In the genomic region with DNA sequence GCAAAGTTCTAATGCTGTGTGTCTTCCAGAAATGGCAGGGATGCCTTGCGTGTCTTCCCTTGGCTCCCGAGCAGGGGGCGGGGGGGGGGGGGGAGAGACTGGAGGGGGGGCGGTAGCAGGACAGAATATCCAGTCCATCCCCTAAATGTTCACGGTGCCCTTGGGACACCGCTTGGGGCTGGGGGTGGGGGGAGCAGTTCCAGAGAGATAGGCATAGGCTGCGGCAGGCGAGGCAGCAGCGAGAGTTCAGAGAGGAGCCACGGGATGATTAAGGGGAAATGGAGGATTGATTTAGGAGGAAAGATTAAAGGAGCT, we compare ENCODE assay signal across 11 mouse cellular contexts. TPM values are rescaled to one million over a fixed set of nuclear protein-coding genes. Genes with fewer than 3 reads are reported as not detected.
DNase-seq lines count a peak whose midpoint lies in the region; ATAC-seq and TF ChIP-seq lines count a peak whose summit lies in the region.
"Had no signal": no experiment of that assay in that cellular context is flagged by ENCODE, and none has a peak within 500 bp of the region (broad histone marks: within the 10 kb centered on the region; RNA-seq: fewer than 3 reads in every experiment).

No protein-coding gene starts in this region.

- peaks cover 59% of the 10 kb centered on the region for H3K27me3 ChIP-seq in heart, embryonic 12.5 days (replicated peaks)
- H3K27me3 ChIP-seq in ES-Bruce4 (ENCODE audit: control insufficient read depth, insufficient read depth, low read length, poor library complexity, severe bottlenecking): no peaks in the 10 kb centered on the region
- peaks cover 6% of the 10 kb centered on the region for H3K27me3 ChIP-seq in hindbrain, embryonic 11.5 days (ENCODE audit: control insufficient read depth, insufficient read depth, low read length)
- peaks cover 94% of the 10 kb centered on the region for H3K27me3 ChIP-seq in midbrain, embryonic 10.5 days (ENCODE audit: low read depth, poor library complexity, severe bottlenecking)
- peaks cover 7% of the 10 kb centered on the region; the same call in 1 of the 2 replicates for H3K27me3 ChIP-seq in thymus, adult 2 months (ENCODE audit: control insufficient read depth, insufficient read depth, low read length)

- intact Hi-C loops in heart, postnatal 10 days (cut with DNase I): no loop called here

- H3K4me1 ChIP-seq in heart, embryonic 12.5 days (replicated peaks): peaks cover 31% of the 10 kb centered on the region
- H3K4me1 ChIP-seq in ES-Bruce4 (ENCODE audit: control insufficient read depth, insufficient read depth, low read length): no peaks in the 10 kb centered on the region
- peaks cover 9% of the 10 kb centered on the region for H3K4me1 ChIP-seq in hindbrain, embryonic 11.5 days (replicated peaks; ENCODE audit: control insufficient read depth, insufficient read depth, low read length)
- peaks cover 71% of the 10 kb centered on the region for H3K4me1 ChIP-seq in midbrain, embryonic 10.5 days
- H3K4me1 ChIP-seq in thymus, adult 2 months (replicated peaks; ENCODE audit: control insufficient read depth, insufficient read depth, low read length): no peaks in the 10 kb centered on the region

- H3K9ac ChIP-seq in heart, embryonic 12.5 days: 0 out of 2 replicates have a peak overlapping the region, but pooled peaks have one; percentile 36
- H3K9ac ChIP-seq in ES-Bruce4 (ENCODE audit: low read depth, poor library complexity, severe bottlenecking): peak overlapping the region; percentile 35; the same call in 1 of the 2 replicates
- peak overlapping the region; percentile 52; the same call in 1 of the 2 replicates for H3K9ac ChIP-seq in hindbrain, embryonic 11.5 days (ENCODE audit: low read depth, low read length)

- H3K27ac ChIP-seq in heart, embryonic 12.5 days (ENCODE audit: poor library complexity, severe bottlenecking): no peak overlapping the region
- no peak overlapping the region for H3K27ac ChIP-seq in ES-Bruce4 (ENCODE audit: insufficient read depth, low read length)
- peak overlapping the region; percentile 60 for H3K27ac ChIP-seq in hindbrain, embryonic 11.5 days (ENCODE audit: low read depth, low read length)
- peak overlapping the region; percentile 85 for H3K27ac ChIP-seq in midbrain, embryonic 10.5 days (replicated peaks)
- no peak overlapping the region for H3K27ac ChIP-seq in thymus, adult 2 months (ENCODE audit: control insufficient read depth, insufficient read depth, low read length)
- H3K27ac ChIP-seq: heart, adult 2 months had no signal

- H3K36me3 ChIP-seq in heart, embryonic 12.5 days: no peaks in the 10 kb centered on the region
- no peaks in the 10 kb centered on the region for H3K36me3 ChIP-seq in ES-Bruce4 (ENCODE audit: control insufficient read depth, insufficient read depth, low read length, poor library complexity, severe bottlenecking)
- no peaks in the 10 kb centered on the region for H3K36me3 ChIP-seq in hindbrain, embryonic 11.5 days (ENCODE audit: control insufficient read depth, insufficient read depth, low read length)
- no peaks in the 10 kb centered on the region for H3K36me3 ChIP-seq in midbrain, embryonic 10.5 days
- H3K36me3 ChIP-seq in thymus, adult 2 months (ENCODE audit: control insufficient read depth, insufficient read depth, low read length): no peaks in the 10 kb centered on the region

- TF ChIP-seq POLR2A in ES-Bruce4 (IDR thresholded peaks at IDR 0.05; ENCODE audit: insufficient read depth, low read length): no peak
- no peak for TF ChIP-seq POLR2A in thymus, adult 2 months (IDR thresholded peaks at IDR 0.05; ENCODE audit: control insufficient read depth, extremely low read depth, insufficient read depth, low read length, poor library complexity)

- ATAC-seq in heart, embryonic 12.5 days (ENCODE audit: insufficient number of reproducible peaks, low FRiP score): peak; percentile 34; the same call in 1 of the 2 replicates
- peak; percentile 61 for ATAC-seq in hindbrain, embryonic 11.5 days (ENCODE audit: low FRiP score)

- no peak overlapping the region for H3K4me3 ChIP-seq in heart, embryonic 12.5 days
- H3K4me3 ChIP-seq in ES-Bruce4 (ENCODE audit: low read depth, low read length): no peak overlapping the region
- H3K4me3 ChIP-seq in hindbrain, embryonic 11.5 days (ENCODE audit: low read depth, low read length): no peak overlapping the region
- H3K4me3 ChIP-seq in midbrain, embryonic 10.5 days: peak overlapping the region; percentile 53
- no peak overlapping the region for H3K4me3 ChIP-seq in thymus, adult 2 months (ENCODE audit: control insufficient read depth, insufficient read depth, low read length)

- H3K9me3 ChIP-seq in heart, embryonic 12.5 days (replicated peaks): no peaks in the 10 kb centered on the region
- H3K9me3 ChIP-seq in ES-Bruce4 (replicated peaks; ENCODE audit: control insufficient read depth, insufficient read depth, low read length, poor library complexity, severe bottlenecking): no peaks in the 10 kb centered on the region
- H3K9me3 ChIP-seq in hindbrain, embryonic 11.5 days (ENCODE audit: control insufficient read depth, low read length): no peaks in the 10 kb centered on the region
- H3K9me3 ChIP-seq in midbrain, embryonic 10.5 days (replicated peaks): no peaks in the 10 kb centered on the region

- WGBS in heart, embryonic 12.5 days: 2% methylated on average over 9 of the region's 10 CpGs
- 5% methylated on average over 9 of the region's 10 CpGs for WGBS in hindbrain, embryonic 11.5 days
- WGBS in midbrain, embryonic 10.5 days: 1% methylated on average over 8 of the region's 10 CpGs
- WGBS in thymus, adult 2 months: 11% methylated on average over 10 of the region's 10 CpGs

- TF ChIP-seq CTCF in ES-Bruce4 (IDR thresholded peaks at IDR 0.05; ENCODE audit: low read depth, low read length): no peak
- TF ChIP-seq CTCF in thymus, adult 2 months (IDR thresholded peaks at IDR 0.05; ENCODE audit: borderline replicate concordance, control insufficient read depth, extremely low read depth, insufficient read depth, low read length, poor library complexity): no peak

- DNase-seq in heart, postnatal 10 days: no peak
- DNase-seq in hindbrain, embryonic 11.5 days (ENCODE audit: low spot score): no peak
- no peak for DNase-seq in midbrain, embryonic 10.5 days (ENCODE audit: low spot score)
- no peak for DNase-seq in thymus, adult 2 months
- DNase-seq in urinary bladder, adult 2 months (ENCODE audit: low spot score): no peak
- no peak for DNase-seq in B cell, adult 2 months
- DNase-seq: adrenal gland, adult 8-10 months had no signal

- no peak for TF ChIP-seq EP300 in ES-Bruce4 (IDR thresholded peaks at IDR 0.05; ENCODE audit: insufficient read depth, low read depth, low read length)

- peak overlapping the region; percentile 71 for H3K4me2 ChIP-seq in heart, embryonic 12.5 days
- peak overlapping the region; percentile 14 for H3K4me2 ChIP-seq in hindbrain, embryonic 11.5 days (replicated peaks; ENCODE audit: low read depth, low read length)

RNA-seq across cellular contexts. Expression of a gene that starts 7.4 kb away (rescaled TPM):
- 0.24 and 0.33 TPM in 2 replicates for polyA plus RNA-seq in heart, embryonic 12.5 days (2016; fragmentation: Nextera tagmentation; extraction: Ambion mirVana)
- total RNA-seq in heart, postnatal 10 days (2021): not detected
- polyA plus RNA-seq in ES-Bruce4 (2011; ENCODE audit: insufficient read depth, insufficient read length, low read depth, missing spikeins): not detected in 2 replicates
- 1.9 and 4.4 TPM in 2 replicates for polyA plus RNA-seq in hindbrain, embryonic 11.5 days (2014; fragmentation: Nextera tagmentation; extraction: Ambion mirVana)
- 6.1 and 17.7 TPM in 2 replicates for polyA plus RNA-seq in midbrain, embryonic 10.5 days (2016; fragmentation: Nextera tagmentation; extraction: Ambion mirVana)
- polyA plus RNA-seq in thymus, adult 2 months (2012; rRNA removed): 0.05 TPM in 2 replicates
- 0.03 and 0.06 TPM in 2 replicates for polyA plus RNA-seq in urinary bladder, adult 2 months (2012; rRNA removed)
- total RNA-seq: common myeloid progenitor, adult 5-6 weeks; heart, adult 2 months had no signal
- polyA plus RNA-seq: heart, adult 2 months had no signal

RNA-seq across cellular contexts. Expression of a gene that starts 21.4 kb away (rescaled TPM):
- polyA plus RNA-seq in heart, embryonic 12.5 days (2016; fragmentation: Nextera tagmentation; extraction: Ambion mirVana): 35.2 and 37.8 TPM in 2 replicates
- total RNA-seq in heart, postnatal 10 days (2021): 10 to 100 TPM; 38.6 to 39.5 TPM
- 13.3 and 15.1 TPM in 2 replicates for polyA plus RNA-seq in ES-Bruce4 (2011; ENCODE audit: insufficient read depth, insufficient read length, low read depth, missing spikeins)
- 17.8 and 20.2 TPM in 2 replicates for polyA plus RNA-seq in hindbrain, embryonic 11.5 days (2014; fragmentation: Nextera tagmentation; extraction: Ambion mirVana)
- polyA plus RNA-seq in midbrain, embryonic 10.5 days (2016; fragmentation: Nextera tagmentation; extraction: Ambion mirVana): 24.4 and 25.2 TPM in 2 replicates
- 38.7 and 43.7 TPM in 2 replicates for polyA plus RNA-seq in thymus, adult 2 months (2012; rRNA removed)
- 65.0 and 69.4 TPM in 2 replicates for polyA plus RNA-seq in urinary bladder, adult 2 months (2012; rRNA removed)

RNA-seq across cellular contexts. Expression of a gene that starts 21.7 kb away (rescaled TPM):
- polyA plus RNA-seq in heart, embryonic 12.5 days (2016; fragmentation: Nextera tagmentation; extraction: Ambion mirVana): 0.41 and 0.49 TPM in 2 replicates
- total RNA-seq in heart, postnatal 10 days (2021): under 1 TPM; 0.38 to 0.52 TPM
- 0.27 and 0.53 TPM in 2 replicates for polyA plus RNA-seq in ES-Bruce4 (2011; ENCODE audit: insufficient read depth, insufficient read length, low read depth, missing spikeins)
- 11.1 and 11.6 TPM in 2 replicates for polyA plus RNA-seq in hindbrain, embryonic 11.5 days (2014; fragmentation: Nextera tagmentation; extraction: Ambion mirVana)
- polyA plus RNA-seq in midbrain, embryonic 10.5 days (2016; fragmentation: Nextera tagmentation; extraction: Ambion mirVana): 9.9 and 17.4 TPM in 2 replicates
- polyA plus RNA-seq in thymus, adult 2 months (2012; rRNA removed): 3.0 and 3.5 TPM in 2 replicates
- polyA plus RNA-seq in urinary bladder, adult 2 months (2012; rRNA removed): 1.1 and 1.6 TPM in 2 replicates

RNA-seq across cellular contexts. Expression of a gene that starts 21.9 kb away (rescaled TPM):
- 67.7 and 69.1 TPM in 2 replicates for polyA plus RNA-seq in heart, embryonic 12.5 days (2016; fragmentation: Nextera tagmentation; extraction: Ambion mirVana)
- 10 to 100 TPM; 39.7 to 40.1 TPM for total RNA-seq in heart, postnatal 10 days (2021)
- 35.2 and 36.5 TPM in 2 replicates for polyA plus RNA-seq in ES-Bruce4 (2011; ENCODE audit: insufficient read depth, insufficient read length, low read depth, missing spikeins)
- 53.8 and 56.3 TPM in 2 replicates for polyA plus RNA-seq in hindbrain, embryonic 11.5 days (2014; fragmentation: Nextera tagmentation; extraction: Ambion mirVana)
- polyA plus RNA-seq in midbrain, embryonic 10.5 days (2016; fragmentation: Nextera tagmentation; extraction: Ambion mirVana): 70.2 and 73.1 TPM in 2 replicates
- polyA plus RNA-seq in thymus, adult 2 months (2012; rRNA removed): 102 and 128 TPM in 2 replicates
- polyA plus RNA-seq in urinary bladder, adult 2 months (2012; rRNA removed): 140 and 188 TPM in 2 replicates

RNA-seq across cellular contexts. Expression of a gene that starts 48.6 kb away (rescaled TPM):
- polyA plus RNA-seq in heart, embryonic 12.5 days (2016; fragmentation: Nextera tagmentation; extraction: Ambion mirVana): 137 and 147 TPM in 2 replicates
- 100 to 1,000 TPM; 171 to 173 TPM for total RNA-seq in heart, postnatal 10 days (2021)
- polyA plus RNA-seq in ES-Bruce4 (2011; ENCODE audit: insufficient read depth, insufficient read length, low read depth, missing spikeins): 32.6 and 32.9 TPM in 2 replicates
- polyA plus RNA-seq in hindbrain, embryonic 11.5 days (2014; fragmentation: Nextera tagmentation; extraction: Ambion mirVana): 34.0 and 34.4 TPM in 2 replicates
- 35.2 and 35.7 TPM in 2 replicates for polyA plus RNA-seq in midbrain, embryonic 10.5 days (2016; fragmentation: Nextera tagmentation; extraction: Ambion mirVana)
- 17.9 and 23.1 TPM in 2 replicates for polyA plus RNA-seq in thymus, adult 2 months (2012; rRNA removed)
- 30.0 and 30.7 TPM in 2 replicates for polyA plus RNA-seq in urinary bladder, adult 2 months (2012; rRNA removed)

Comparison
In these comparisons a context has a peak if more than half of its experiments do, and no peak if none do; other contexts are left out.
1. H3K27ac ChIP-seq: peak in hindbrain, embryonic 11.5 days (single experiment) and midbrain, embryonic 10.5 days (single experiment); none in heart, embryonic 12.5 days (single experiment), ES-Bruce4 (single experiment) and thymus, adult 2 months (single experiment).
2. Peak in every context shown above with its lines, with median percentiles within 50 percentile points of each other: H3K9ac ChIP-seq.